Mouse (Mus musculus) cerebellum, adult 2 months (tissue): ENCODE data around the gene Unkl. TPM values are rescaled to one million over a fixed set of nuclear protein-coding genes. Genes with fewer than 3 reads are reported as not detected.
A peak's percentile ranks its signal among the peaks of the same experiment; 100 is the strongest.

Experiments
- DNase-seq, 2 experiments: peaks; one replicate each; pipeline ENCODE4 v3.0.0; 2021
- H3K27ac ChIP-seq: fragments of 200-500 bp; 2 replicates; pipeline ENCODE4 v1.5.1; 2012; ENCODE audit warnings: low read length, control low read depth, inconsistent platforms; ENCODE audit not compliant: insufficient read depth
- H3K27me3 ChIP-seq: fragments of 200-500 bp; 2 replicates; pipeline ENCODE4 v1.6.1; 2012; ENCODE audit warnings: inconsistent platforms, mild to moderate bottlenecking, low read length, moderate library complexity; ENCODE audit not compliant: control insufficient read depth, insufficient read depth
- H3K4me1 ChIP-seq: fragments of 200-500 bp; 2 replicates; pipeline ENCODE4 v1.6.1; 2011; ENCODE audit warnings: low read length; ENCODE audit not compliant: control insufficient read depth, insufficient read depth
- H3K4me3 ChIP-seq: fragments of 200-500 bp; replicated peaks from 2 replicates; pipeline ENCODE3; 2011; ENCODE audit warnings: mild to moderate bottlenecking, low read depth, low read length, control low read depth; ENCODE audit not compliant: insufficient read depth
- CTCF ChIP-seq: fragments of 200-500 bp; IDR thresholded peaks from 2 replicates; pipeline ENCODE4 v1.5.1; 2011; ENCODE audit warnings: low read depth, mild to moderate bottlenecking, control low read depth, low read length, moderate library complexity, borderline replicate concordance; ENCODE audit not compliant: insufficient read depth
- POLR2A ChIP-seq: fragments of 200-500 bp; IDR thresholded peaks from 2 replicates; pipeline ENCODE4 v1.6.1; 2011; ENCODE audit warnings: low read length, control low read depth, borderline replicate concordance; ENCODE audit not compliant: insufficient read depth
- WGBS: fragments of 180-500 bp; shearing (Covaris S2); methylation state at CpG from one replicate; pipeline ENCODE4 v1.1.7; 2018; 5-methylcytosine and 5-hydroxymethylcytosine counted together
- polyA plus RNA-seq: library from polyadenylated mRNA; depleted of rRNA; stranded (reverse); fragments of >200 nt; gene quantifications from 2 replicates; pipeline ENCODE4 v1.2.3, GENCODE M21; 2012; rRNA removed

Gene Unkl
- 56.2 and 57.4 TPM in 2 replicates for polyA plus RNA-seq

GRCm38 (mm10) chr17:25188150-25189031 is at the start of gene Unkl:
TSS of gene Unkl (plus strand) at chr17:25188397.
- no peaks in the 10 kb centered on the region for H3K27me3 ChIP-seq
- TF ChIP-seq POLR2A (0 out of 2 replicates have a peak, but pooled peaks have one; percentile 23), CTCF (no peak)
- H3K4me3 ChIP-seq: peak within 1 kb of the TSS; percentile 84
- peak; percentile 59 to 69 for DNase-seq
- peak within 1 kb of the TSS; percentile 82 for H3K27ac ChIP-seq
- H3K4me1 ChIP-seq: peaks cover 7% of the 10 kb centered on the region
- 1% methylated on average over 104 of the region's 104 CpGs for WGBS

- Histone ChIP-seq H3K4me3 (no peak overlapping the region), H3K4me1 (peaks cover 14% of the 10 kb centered on the region), H3K27ac (no peak overlapping the region), H3K27me3 (no peaks in the 10 kb centered on the region)
- DNase-seq: no peak
- no peak for TF ChIP-seq CTCF
- TF ChIP-seq POLR2A: no peak
- WGBS: 100% methylated on average over 1 of the region's 1 CpGs
Observed at GRCm38 (mm10) chr17:25138803-25139202, 49.4 kb upstream of the Unkl start.

- H3K27me3 ChIP-seq: no peaks in the 10 kb centered on the region
- no peak overlapping the region for H3K4me3 ChIP-seq
- DNase-seq: no peak
- no peak overlapping the region for H3K27ac ChIP-seq
- TF ChIP-seq CTCF (0 out of 2 replicates have a peak, but pooled peaks have one; percentile 18), POLR2A (no peak)
- H3K4me1 ChIP-seq: peaks cover 6% of the 10 kb centered on the region; the same call in 1 of the 2 replicates
- WGBS: 69% methylated on average over 4 of the region's 4 CpGs
Observed at GRCm38 (mm10) chr17:25139960-25140359, 48.2 kb upstream of the Unkl start.

GRCm38 (mm10) chr17:25162161-25162560 is 26.0 kb upstream of the Unkl start, which contains the start of gene Ccdc154:
TSS of gene Ccdc154 (plus strand) at chr17:25162461.
- no peak for TF ChIP-seq CTCF
- no peak for TF ChIP-seq POLR2A
- no peaks in the 10 kb centered on the region for H3K27me3 ChIP-seq
- H3K4me3 ChIP-seq: no peak within 1 kb of the TSS
- no peaks in the 10 kb centered on the region for H3K4me1 ChIP-seq
- 93% methylated on average over 1 of the region's 1 CpGs for WGBS
- no peak for DNase-seq
- no peak within 1 kb of the TSS for H3K27ac ChIP-seq

- Histone ChIP-seq H3K4me1 (peaks cover 7% of the 10 kb centered on the region), H3K27me3 (no peaks in the 10 kb centered on the region), H3K27ac (no peak overlapping the region), H3K4me3 (no peak overlapping the region)
- 69% methylated on average over 7 of the region's 7 CpGs for WGBS
- no peak for DNase-seq
- TF ChIP-seq CTCF: no peak
- TF ChIP-seq POLR2A: no peak
Observed at GRCm38 (mm10) chr17:25163387-25163786, 24.8 kb upstream of the Unkl start.

GRCm38 (mm10) chr17:25164770-25165169 is 23.4 kb upstream of the Unkl start:
- 85% methylated on average over 3 of the region's 3 CpGs for WGBS

GRCm38 (mm10) chr17:25165970-25166671 is 22.1 kb upstream of the Unkl start:
- no peaks in the 10 kb centered on the region for H3K27me3 ChIP-seq
- 68% methylated on average over 6 of the region's 6 CpGs for WGBS
- DNase-seq: no peak
- no peak for TF ChIP-seq CTCF
- TF ChIP-seq POLR2A: no peak
- H3K4me3 ChIP-seq: no peak overlapping the region
- H3K4me1 ChIP-seq: peaks cover 9% of the 10 kb centered on the region
- H3K27ac ChIP-seq: no peak overlapping the region

More at GRCm38 (mm10) chr17:25164770-25165169, 23.4 kb upstream of the Unkl start:
- Histone ChIP-seq H3K27ac (no peak overlapping the region), H3K27me3 (no peaks in the 10 kb centered on the region), H3K4me3 (no peak overlapping the region), H3K4me1 (peaks cover 9% of the 10 kb centered on the region)
- no peak for DNase-seq
- TF ChIP-seq CTCF: no peak
- TF ChIP-seq POLR2A: no peak
